ENCODE assay signal across 18 mouse cellular contexts in the genomic region with DNA sequence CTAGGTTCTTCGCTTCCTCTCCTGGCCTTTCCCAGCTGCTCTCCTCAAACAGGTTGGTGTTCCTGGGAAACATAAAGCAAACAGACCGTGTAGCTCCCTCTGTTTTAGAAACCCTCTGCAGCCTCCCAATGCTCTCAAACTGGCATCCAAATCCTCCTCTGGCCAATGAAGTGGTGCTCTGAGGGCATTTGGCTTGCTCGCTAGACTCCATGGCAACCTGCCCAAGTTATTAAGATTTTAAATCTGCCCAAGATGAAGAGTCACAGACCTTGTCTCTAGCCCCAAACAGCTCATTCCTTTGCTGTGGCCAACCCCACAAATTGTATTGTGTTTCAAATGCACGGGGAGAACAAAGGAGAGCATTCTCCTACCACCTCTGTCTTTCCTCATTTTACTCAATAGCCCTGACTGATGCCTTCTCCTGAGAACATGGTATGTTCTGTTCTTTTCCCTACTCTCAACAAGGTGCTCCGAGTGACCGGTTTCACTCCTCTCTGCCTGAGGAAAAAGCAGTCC. TPM values are rescaled to one million over a fixed set of nuclear protein-coding genes. Genes with fewer than 3 reads are reported as not detected.
DNase-seq lines count a peak whose midpoint lies in the region; ATAC-seq and TF ChIP-seq lines count a peak whose summit lies in the region.
"Had no signal": no experiment of that assay in that cellular context is flagged by ENCODE, and none has a peak within 500 bp of the region (broad histone marks: within the 10 kb centered on the region; RNA-seq: fewer than 3 reads in every experiment).

No protein-coding gene starts in this region.

- no peak for TF ChIP-seq CTCF in hindbrain, postnatal 0 days (IDR thresholded peaks at IDR 0.05; ENCODE audit: low read depth)
- no peak for TF ChIP-seq CTCF in stomach, postnatal 0 days (IDR thresholded peaks at IDR 0.05; ENCODE audit: low read depth)

- TF ChIP-seq EP300 in stomach, postnatal 0 days (optimal IDR thresholded peaks at IDR 0.05), result no peak

- peak; percentile 11 for DNase-seq in cerebellum, adult 9-11 months
- DNase-seq in cerebellum, adult 11-12 months, result no peak
- peak; percentile 30 for DNase-seq in hindbrain, postnatal 0 days (ENCODE audit: low spot score)
- no peak for DNase-seq in stomach, postnatal 0 days (ENCODE audit: low spot score)
- no peak for DNase-seq in c-Kit-positive CD71-positive TER-119-positive erythroid progenitor cells, embryonic 14.5 days (ENCODE audit: low spot score)
- DNase-seq: adrenal gland, postnatal 25 days; cerebellum, adult 11 months; gastrocnemius, postnatal 36 days; heart, adult 11 months; heart, postnatal 36 days; kidney, adult 11 months had no signal

- no peak overlapping the region for H3K9ac ChIP-seq in hindbrain, postnatal 0 days (replicated peaks; ENCODE audit: low read length)
- H3K9ac ChIP-seq in hindbrain, embryonic 16.5 days (ENCODE audit: low read depth, low read length), result no peak overlapping the region
- H3K9ac ChIP-seq in stomach, embryonic 16.5 days (ENCODE audit: low read length), result peak overlapping the region; percentile 5; the same call in 1 of the 2 replicates
- H3K9ac ChIP-seq in stomach, postnatal 0 days (ENCODE audit: low read length), result no peak overlapping the region
- H3K9ac ChIP-seq in neural tube, embryonic 15.5 days (replicated peaks), result no peak overlapping the region
- H3K9ac ChIP-seq: forebrain, embryonic 15.5 days; heart, embryonic 13.5 days; hindbrain, embryonic 15.5 days had no signal

- H3K36me3 ChIP-seq in hindbrain, postnatal 0 days (ENCODE audit: insufficient read depth, low read length), result no peaks in the 10 kb centered on the region
- no peaks in the 10 kb centered on the region for H3K36me3 ChIP-seq in hindbrain, embryonic 16.5 days (ENCODE audit: control insufficient read depth, insufficient read depth, low read length)
- H3K36me3 ChIP-seq in stomach, embryonic 16.5 days (ENCODE audit: control insufficient read depth, insufficient read depth, low read length), result no peaks in the 10 kb centered on the region
- H3K36me3 ChIP-seq in stomach, postnatal 0 days (ENCODE audit: control insufficient read depth, insufficient read depth, low read length), result no peaks in the 10 kb centered on the region
- H3K36me3 ChIP-seq in neural tube, embryonic 15.5 days, result no peaks in the 10 kb centered on the region
- H3K36me3 ChIP-seq: embryonic facial prominence, embryonic 10.5 days; forebrain, embryonic 15.5 days; heart, embryonic 13.5 days; hindbrain, embryonic 15.5 days had no signal

- no peak overlapping the region for H3K4me2 ChIP-seq in hindbrain, postnatal 0 days (ENCODE audit: low read depth, low read length)
- no peak overlapping the region for H3K4me2 ChIP-seq in hindbrain, embryonic 16.5 days (ENCODE audit: low read length)
- no peak overlapping the region for H3K4me2 ChIP-seq in stomach, embryonic 16.5 days (ENCODE audit: low read depth, low read length)
- no peak overlapping the region for H3K4me2 ChIP-seq in stomach, postnatal 0 days (replicated peaks; ENCODE audit: low read depth)
- no peak overlapping the region for H3K4me2 ChIP-seq in neural tube, embryonic 15.5 days
- H3K4me2 ChIP-seq: forebrain, embryonic 15.5 days; heart, embryonic 13.5 days; hindbrain, embryonic 15.5 days had no signal

- H3K4me3 ChIP-seq in hindbrain, postnatal 0 days (ENCODE audit: low read length), result no peak overlapping the region
- H3K4me3 ChIP-seq in hindbrain, embryonic 16.5 days (ENCODE audit: low read length), result no peak overlapping the region
- H3K4me3 ChIP-seq in stomach, embryonic 16.5 days (replicated peaks; ENCODE audit: low read length), result no peak overlapping the region
- H3K4me3 ChIP-seq in stomach, postnatal 0 days (ENCODE audit: low read depth, low read length), result no peak overlapping the region
- H3K4me3 ChIP-seq in neural tube, embryonic 15.5 days (replicated peaks), result no peak overlapping the region
- H3K4me3 ChIP-seq: embryonic facial prominence, embryonic 10.5 days; forebrain, embryonic 15.5 days; heart, embryonic 13.5 days; hindbrain, embryonic 15.5 days had no signal

- WGBS in hindbrain, postnatal 0 days, result 58% methylated on average over 6 of the region's 6 CpGs
- WGBS in hindbrain, embryonic 16.5 days, result 74% methylated on average over 6 of the region's 6 CpGs
- WGBS in stomach, embryonic 16.5 days, result 74% methylated on average over 6 of the region's 6 CpGs
- 68% methylated on average over 6 of the region's 6 CpGs for WGBS in stomach, postnatal 0 days
- WGBS in neural tube, embryonic 15.5 days, result 73% methylated on average over 6 of the region's 6 CpGs

- ATAC-seq in hindbrain, postnatal 0 days, result no peak
- no peak for ATAC-seq in hindbrain, embryonic 16.5 days
- ATAC-seq in stomach, embryonic 16.5 days (ENCODE audit: insufficient read depth, low FRiP score), result no peak
- ATAC-seq in stomach, postnatal 0 days (ENCODE audit: low FRiP score, low TSS enrichment), result no peak
- ATAC-seq in neural tube, embryonic 15.5 days (ENCODE audit: low FRiP score), result no peak
- ATAC-seq: forebrain, embryonic 15.5 days had no signal

- no peak overlapping the region for H3K27ac ChIP-seq in hindbrain, postnatal 0 days
- no peak overlapping the region for H3K27ac ChIP-seq in hindbrain, embryonic 16.5 days (ENCODE audit: low read depth, low read length)
- H3K27ac ChIP-seq in stomach, embryonic 16.5 days (ENCODE audit: low read length), result no peak overlapping the region
- no peak overlapping the region for H3K27ac ChIP-seq in stomach, postnatal 0 days (replicated peaks)
- H3K27ac ChIP-seq in neural tube, embryonic 15.5 days (replicated peaks), result no peak overlapping the region
- H3K27ac ChIP-seq: embryonic facial prominence, embryonic 10.5 days; forebrain, embryonic 15.5 days; heart, embryonic 13.5 days; hindbrain, embryonic 15.5 days had no signal

- H3K27me3 ChIP-seq in hindbrain, postnatal 0 days (ENCODE audit: insufficient read depth, low read length), result no peaks in the 10 kb centered on the region
- H3K27me3 ChIP-seq in hindbrain, embryonic 16.5 days (replicated peaks; ENCODE audit: control insufficient read depth, insufficient read depth, low read length), result no peaks in the 10 kb centered on the region
- H3K27me3 ChIP-seq in stomach, embryonic 16.5 days (ENCODE audit: control insufficient read depth, insufficient read depth, low read length), result no peaks in the 10 kb centered on the region
- H3K27me3 ChIP-seq in stomach, postnatal 0 days (ENCODE audit: control insufficient read depth, insufficient read depth, low read length), result no peaks in the 10 kb centered on the region
- H3K27me3 ChIP-seq in neural tube, embryonic 15.5 days (replicated peaks), result no peaks in the 10 kb centered on the region
- H3K27me3 ChIP-seq: forebrain, embryonic 15.5 days; heart, embryonic 13.5 days; hindbrain, embryonic 15.5 days had no signal

- H3K9me3 ChIP-seq in hindbrain, postnatal 0 days (ENCODE audit: low read length), result no peaks in the 10 kb centered on the region
- H3K9me3 ChIP-seq in hindbrain, embryonic 16.5 days (ENCODE audit: control insufficient read depth, low read length), result no peaks in the 10 kb centered on the region
- H3K9me3 ChIP-seq in stomach, embryonic 16.5 days (replicated peaks; ENCODE audit: control insufficient read depth, low read length), result no peaks in the 10 kb centered on the region
- H3K9me3 ChIP-seq in stomach, postnatal 0 days (ENCODE audit: control insufficient read depth, low read length), result no peaks in the 10 kb centered on the region
- H3K9me3 ChIP-seq in neural tube, embryonic 15.5 days (replicated peaks), result no peaks in the 10 kb centered on the region
- H3K9me3 ChIP-seq: embryonic facial prominence, embryonic 10.5 days; forebrain, embryonic 15.5 days; heart, embryonic 13.5 days; hindbrain, embryonic 15.5 days had no signal

- 0 out of 2 replicates have a peak, but pooled peaks cover 4% of the 10 kb centered on the region for H3K4me1 ChIP-seq in hindbrain, postnatal 0 days (ENCODE audit: insufficient read depth, low read length)
- H3K4me1 ChIP-seq in hindbrain, embryonic 16.5 days (ENCODE audit: control insufficient read depth, insufficient read depth, low read depth, low read length), result peaks cover 6% of the 10 kb centered on the region; the same call in 1 of the 2 replicates
- 0 out of 2 replicates have a peak, but pooled peaks cover 1% of the 10 kb centered on the region for H3K4me1 ChIP-seq in stomach, embryonic 16.5 days (ENCODE audit: control insufficient read depth, insufficient read depth, low read length)
- no peaks in the 10 kb centered on the region for H3K4me1 ChIP-seq in stomach, postnatal 0 days (replicated peaks; ENCODE audit: control insufficient read depth, insufficient read depth)
- peaks cover 6% of the 10 kb centered on the region for H3K4me1 ChIP-seq in neural tube, embryonic 15.5 days

RNA-seq across cellular contexts. Expression of gene D630039A03Rik, which starts 8.5 kb away (rescaled TPM):
- total RNA-seq in hindbrain, postnatal 0 days (2014; rRNA removed), result 0.50 and 0.52 TPM in 2 replicates
- polyA plus RNA-seq in hindbrain, postnatal 0 days (2015; fragmentation: Nextera tagmentation; extraction: Ambion mirVana), result 0.49 and 0.54 TPM in 2 replicates
- polyA plus RNA-seq in hindbrain, embryonic 16.5 days (2015; fragmentation: Nextera tagmentation; extraction: Ambion mirVana), result 0.10 and 0.30 TPM in 2 replicates
- polyA plus RNA-seq in stomach, embryonic 16.5 days (2015; fragmentation: Nextera tagmentation; extraction: Ambion mirVana), result 11.9 and 13.8 TPM in 2 replicates
- polyA plus RNA-seq in stomach, postnatal 0 days (2015; fragmentation: Nextera tagmentation; extraction: Ambion mirVana), result 12.7 and 14.2 TPM in 2 replicates
- 0.36 and 0.74 TPM in 2 replicates for polyA plus RNA-seq in neural tube, embryonic 15.5 days (2015; fragmentation: Nextera tagmentation; extraction: Ambion mirVana)
- total RNA-seq: gastrocnemius, postnatal 36 days had no signal
- polyA plus RNA-seq: forebrain, embryonic 15.5 days had no signal

RNA-seq across cellular contexts. Expression of gene Txn1, which starts 31.6 kb away (rescaled TPM):
- 93.5 and 113 TPM in 2 replicates for total RNA-seq in hindbrain, postnatal 0 days (2014; rRNA removed)
- polyA plus RNA-seq in hindbrain, postnatal 0 days (2015; fragmentation: Nextera tagmentation; extraction: Ambion mirVana), result 360 and 370 TPM in 2 replicates
- polyA plus RNA-seq in hindbrain, embryonic 16.5 days (2015; fragmentation: Nextera tagmentation; extraction: Ambion mirVana), result 283 and 334 TPM in 2 replicates
- polyA plus RNA-seq in stomach, embryonic 16.5 days (2015; fragmentation: Nextera tagmentation; extraction: Ambion mirVana), result 451 and 475 TPM in 2 replicates
- 530 and 563 TPM in 2 replicates for polyA plus RNA-seq in stomach, postnatal 0 days (2015; fragmentation: Nextera tagmentation; extraction: Ambion mirVana)
- polyA plus RNA-seq in neural tube, embryonic 15.5 days (2015; fragmentation: Nextera tagmentation; extraction: Ambion mirVana), result 325 and 355 TPM in 2 replicates

Comparison
In these comparisons a context has a peak if more than half of its experiments do, and no peak if none do; other contexts are left out.
1. DNase-seq: peak in cerebellum, adult 9-11 months (single experiment) and hindbrain, postnatal 0 days (single experiment); none in cerebellum, adult 11-12 months (single experiment), stomach, postnatal 0 days (single experiment) and c-Kit-positive CD71-positive TER-119-positive erythroid progenitor cells, embryonic 14.5 days (single experiment).